Mouse (Mus musculus): Measurements from ENCODE around the gene Ikzf4. TPM values are rescaled to one million over a fixed set of nuclear protein-coding genes. Genes with fewer than 3 reads are reported as not detected.

Ikzf4 gene
- polyA plus RNA-seq, 1 experiment, result 2.7 TPM

DNA sequence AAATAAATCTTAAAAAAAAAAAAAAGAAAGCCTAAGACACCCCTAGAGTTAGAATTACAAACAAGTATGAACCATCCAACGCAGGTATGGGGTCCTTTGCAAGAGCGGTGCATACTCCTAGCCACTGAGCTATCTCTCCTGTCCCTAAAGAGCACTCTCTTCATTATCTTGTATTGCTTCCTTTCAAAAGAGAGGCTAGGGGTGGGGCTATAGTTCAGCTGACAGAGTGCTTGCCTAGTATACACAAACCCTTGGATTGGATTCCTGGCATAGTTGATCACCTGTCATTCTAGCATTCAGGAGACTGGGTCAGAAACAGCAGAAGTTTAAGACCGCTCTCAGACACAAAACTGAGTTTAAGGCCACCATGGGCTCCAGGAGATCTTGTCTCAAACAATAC is 9.5 kb upstream of the Ikzf4 start:
- TF ChIP-seq GATA1 (IDR thresholded peaks at IDR 0.05; ENCODE audit: low read length), result no peak

DNA sequence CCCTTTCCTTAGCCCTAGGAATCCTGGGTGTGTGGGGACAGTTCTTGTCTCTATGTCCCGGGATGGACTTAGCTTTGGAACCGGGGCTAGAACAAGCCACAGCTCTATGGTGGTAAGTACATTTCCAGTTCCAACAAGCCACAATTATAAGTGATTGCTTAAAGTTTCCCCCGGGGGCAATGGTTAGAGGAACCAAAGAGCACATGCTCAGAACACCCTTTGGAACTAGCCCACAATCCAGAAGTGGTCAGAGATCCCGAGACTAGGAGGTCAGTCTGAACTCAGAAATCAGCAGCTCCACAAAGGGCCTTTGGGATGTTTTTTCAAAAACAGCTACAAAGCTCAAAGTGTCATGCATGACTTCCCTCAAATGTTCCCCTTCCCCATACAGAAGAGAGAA is 8.1 kb upstream of the Ikzf4 start:
- TF ChIP-seq GATA1 (IDR thresholded peaks at IDR 0.05; ENCODE audit: low read length), result no peak

DNA sequence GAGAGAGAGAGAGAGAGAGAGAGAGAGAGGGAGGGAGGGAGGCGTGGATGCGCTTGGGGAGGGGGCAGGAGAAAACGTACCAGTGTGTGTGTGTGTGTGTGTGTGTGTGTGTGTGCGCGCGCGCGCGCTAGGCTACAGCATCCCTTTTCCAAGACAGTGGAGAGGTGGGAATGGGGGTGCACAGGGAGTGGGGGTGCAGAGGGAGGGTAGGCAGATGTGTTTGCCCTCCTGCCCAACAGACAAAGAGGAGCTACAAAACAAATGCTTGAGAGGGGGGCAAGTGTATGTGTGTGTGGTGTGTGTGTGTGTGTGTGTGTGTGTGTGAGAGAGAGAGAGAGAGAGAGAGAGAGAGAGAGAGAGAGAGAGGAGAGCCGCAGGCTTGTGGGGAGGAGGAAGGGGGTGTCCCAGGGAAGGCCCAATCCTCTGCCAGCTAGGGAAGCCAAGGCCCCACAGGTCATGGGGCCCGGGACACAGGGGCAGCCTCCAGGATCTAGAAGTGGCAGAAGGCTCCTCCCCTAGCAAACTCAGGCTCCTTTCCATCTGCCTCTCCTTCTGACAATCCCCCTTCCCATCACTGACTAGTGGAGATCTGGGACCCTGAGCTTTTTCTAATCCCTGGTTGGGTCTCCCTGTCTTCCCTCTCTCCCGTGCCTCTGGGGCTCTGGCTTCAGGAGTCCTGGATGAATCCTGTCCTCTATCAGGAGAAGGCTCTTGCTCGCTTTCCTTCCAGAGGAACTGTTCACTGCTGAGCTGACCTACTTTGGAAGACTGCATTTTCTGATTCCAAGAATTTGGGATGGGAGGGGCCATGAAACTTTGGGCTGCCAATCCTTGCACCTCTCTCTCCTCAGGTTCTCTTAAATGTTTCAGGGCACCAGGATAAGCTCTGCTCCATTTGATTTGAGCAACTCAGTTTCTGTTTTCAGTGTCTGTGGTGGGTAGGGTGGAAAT is 623 bp upstream of the Ikzf4 start:
- no peak for TF ChIP-seq GATA1 (IDR thresholded peaks at IDR 0.05; ENCODE audit: low read length)

GRCm38 (mm10) chr10:128642749-128643148 is 3.0 kb downstream of the Ikzf4 start:
- TF ChIP-seq GATA1 (IDR thresholded peaks at IDR 0.05; ENCODE audit: low read length), result no peak

GRCm38 (mm10) chr10:128641871-128642270 is 3.9 kb downstream of the Ikzf4 start:
- TF ChIP-seq GATA1 (IDR thresholded peaks at IDR 0.05; ENCODE audit: low read length), result no peak

- no peak for TF ChIP-seq GATA1 (IDR thresholded peaks at IDR 0.05; ENCODE audit: low read length)
Measured at GRCm38 (mm10) chr10:128640891-128641290, 4.9 kb downstream of the Ikzf4 start.

DNA sequence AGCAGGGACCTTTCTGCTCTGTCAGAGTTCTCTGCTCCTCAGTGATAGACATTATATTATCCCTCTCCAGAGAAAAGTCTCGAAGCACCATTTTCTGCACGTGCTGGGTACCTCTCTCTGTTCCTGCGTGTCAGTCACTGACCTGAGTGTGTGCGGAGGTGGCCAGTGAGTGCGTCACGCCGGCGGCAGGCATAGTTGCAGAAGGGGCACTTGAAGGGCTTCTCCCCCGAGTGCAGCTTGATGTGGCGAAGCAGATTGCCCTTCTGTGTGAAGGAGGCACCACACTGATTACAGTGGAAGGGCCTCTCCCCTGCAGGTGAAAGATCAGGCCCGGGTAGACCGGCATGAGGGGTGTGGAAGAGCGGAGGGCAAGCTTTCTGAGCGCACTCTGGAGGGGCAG is 5.8 kb downstream of the Ikzf4 start:
- TF ChIP-seq GATA1 (IDR thresholded peaks at IDR 0.05; ENCODE audit: low read length), result no peak

GRCm38 (mm10) chr10:128637011-128637410 is 8.8 kb downstream of the Ikzf4 start:
- no peak for TF ChIP-seq GATA1 (IDR thresholded peaks at IDR 0.05; ENCODE audit: low read length)

DNA sequence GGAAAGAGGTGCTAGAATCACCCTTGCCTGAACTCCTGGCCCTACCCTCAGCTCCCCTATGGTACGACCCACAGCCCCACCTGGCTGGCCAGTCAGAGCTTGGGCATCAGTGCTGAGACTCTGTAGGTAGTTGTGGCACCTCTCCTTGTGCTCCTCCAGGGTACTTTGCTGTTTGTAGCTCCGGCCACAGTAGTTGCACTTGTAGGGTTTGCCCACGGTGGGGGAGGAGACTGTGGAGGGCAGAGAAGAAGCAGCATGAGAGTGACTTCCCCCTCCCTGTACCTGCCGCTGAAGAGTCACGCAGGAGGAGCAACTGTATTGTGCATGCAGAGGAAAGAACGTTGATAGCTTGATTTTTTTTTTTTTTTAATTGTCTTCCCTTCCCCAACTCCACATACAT is 9.2 kb downstream of the Ikzf4 start:
- no peak for TF ChIP-seq GATA1 (IDR thresholded peaks at IDR 0.05; ENCODE audit: low read length)

GRCm38 (mm10) chr10:128635697-128636096 is 10.1 kb downstream of the Ikzf4 start:
- no peak for TF ChIP-seq GATA1 (IDR thresholded peaks at IDR 0.05; ENCODE audit: low read length)

- TF ChIP-seq GATA1 (IDR thresholded peaks at IDR 0.05; ENCODE audit: low read length), result no peak
Measured at GRCm38 (mm10) chr10:128631571-128631970, 14.2 kb downstream of the Ikzf4 start.

DNA sequence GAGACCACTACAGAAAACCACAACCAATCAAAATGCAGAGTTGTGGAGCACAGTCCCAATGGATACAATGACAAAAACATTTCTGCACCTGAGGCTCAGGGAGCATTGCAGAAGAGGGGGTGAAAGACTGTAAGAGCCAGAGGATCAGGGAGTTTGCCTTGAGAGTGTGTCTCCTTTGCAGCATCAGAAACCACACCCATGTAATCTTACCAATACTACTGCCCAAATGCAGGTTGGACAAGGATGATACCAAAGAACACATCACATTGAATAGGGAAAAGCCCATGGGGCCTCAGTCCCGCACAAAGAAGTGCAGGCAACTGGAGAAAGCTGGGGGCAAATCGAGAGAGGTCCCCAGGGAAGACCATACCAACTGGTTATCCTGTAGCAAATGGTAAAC is 16.0 kb downstream of the Ikzf4 start:
- no peak for TF ChIP-seq GATA1 (IDR thresholded peaks at IDR 0.05; ENCODE audit: low read length)

DNA sequence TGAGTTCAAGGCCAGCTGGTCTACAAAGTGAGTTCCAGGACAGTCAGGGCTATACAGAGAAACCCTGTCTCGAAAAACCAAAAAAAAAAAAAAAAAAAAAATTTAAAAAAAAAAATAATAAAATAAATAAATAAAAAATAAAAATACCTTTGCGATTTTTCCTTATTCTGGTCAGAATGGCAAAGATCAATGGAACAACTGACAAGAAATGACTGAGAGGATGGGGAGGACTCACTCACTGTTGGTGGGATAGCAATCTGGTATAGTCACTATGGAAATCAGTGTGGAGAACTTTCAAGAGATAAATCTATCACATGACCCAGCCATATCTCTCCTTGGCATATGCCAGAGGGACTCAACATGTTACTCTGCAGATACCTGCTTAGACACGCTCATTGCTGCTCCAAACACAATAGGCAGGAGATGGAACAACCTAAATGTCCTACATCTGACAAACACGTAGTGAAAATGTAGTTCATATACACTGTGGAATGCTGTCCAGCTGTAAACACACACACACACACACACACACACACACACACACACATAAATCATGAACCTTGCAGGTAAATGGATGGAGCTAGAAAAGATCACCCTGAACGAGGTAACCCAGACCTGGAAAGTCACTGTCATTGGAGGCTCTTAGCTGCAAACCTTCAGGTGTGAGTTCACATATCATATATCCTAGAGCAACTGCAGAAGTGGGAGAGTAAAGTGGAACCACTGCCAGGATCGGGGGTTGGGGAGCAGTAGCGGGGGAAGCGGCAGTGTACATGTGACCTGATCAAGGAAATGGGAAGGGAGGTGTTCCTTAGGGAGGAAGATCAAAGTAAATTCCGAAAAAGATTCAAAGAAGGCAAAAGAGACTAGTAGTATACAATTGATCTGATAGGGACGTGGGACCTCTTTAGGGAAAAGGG is 18.1 kb downstream of the Ikzf4 start:
- peak; percentile 63 for TF ChIP-seq GATA1 (IDR thresholded peaks at IDR 0.05; ENCODE audit: low read length)

DNA sequence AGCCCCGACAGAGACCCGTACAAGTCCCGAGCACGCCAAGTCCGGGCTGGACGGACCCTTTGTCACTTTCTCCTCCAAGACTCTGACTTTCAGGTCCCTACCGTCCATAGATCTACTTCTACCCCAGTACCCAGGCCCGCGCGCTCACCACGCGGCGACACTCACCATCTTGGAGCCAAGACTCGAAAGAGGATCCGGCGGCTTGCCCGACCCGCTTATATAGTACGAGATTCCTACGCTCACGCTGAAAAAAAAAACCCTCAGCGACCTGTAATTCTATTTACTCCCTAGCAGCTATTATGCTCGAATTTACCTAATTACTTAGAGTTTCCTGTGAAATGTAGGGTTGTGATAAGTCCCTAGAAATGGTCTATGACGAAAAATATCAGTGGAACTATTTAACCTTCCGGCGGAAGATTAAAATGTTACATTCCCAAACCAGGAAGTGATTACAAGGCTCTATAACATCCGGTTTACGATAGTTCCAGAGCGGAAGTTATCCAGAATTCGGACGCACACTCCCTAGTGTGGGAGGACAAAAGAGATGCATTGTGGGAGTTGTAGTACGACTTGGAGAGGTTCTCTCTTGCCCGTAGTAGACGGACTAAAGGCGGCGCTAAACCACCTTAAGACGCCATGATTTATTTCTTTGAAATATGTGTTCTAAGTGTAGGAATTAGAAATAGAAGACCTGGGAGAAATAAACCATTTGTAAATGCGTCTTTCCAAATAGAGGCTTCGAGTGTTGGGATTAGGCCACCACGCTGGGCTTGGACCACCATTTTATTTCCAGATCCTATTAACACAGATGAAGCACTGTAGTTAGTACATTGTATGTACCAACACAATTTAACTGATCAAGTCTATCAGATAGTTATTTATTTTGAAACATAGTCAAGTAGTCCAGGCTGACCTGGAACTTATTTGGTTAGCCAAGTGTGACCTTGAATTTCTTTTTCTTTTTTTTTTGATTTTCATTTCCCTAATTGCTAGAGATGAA is 19.2 kb downstream of the Ikzf4 start, which contains the start of gene Rps26:
TSS of gene Rps26 (minus strand) at position 437 of the 1,000 bp plus-strand sequence.
- no peak for TF ChIP-seq GATA1 (IDR thresholded peaks at IDR 0.05; ENCODE audit: low read length)

Data from G1E-ER4 (cell line).